Mouse (Mus musculus) G1E (cell line): ENCODE measurements around the gene Gm4724.
"Not testable (repeated sequence)": the region's sequence is repeated elsewhere in the genome, so short reads cannot be mapped to it uniquely, and the experiment has no call there.

Source experiments
- CTCF ChIP-seq: IDR thresholded peaks from 2 replicates; pipeline ENCODE4 v1.5.1; 2012; ENCODE audit warnings: low read depth, low read length, inconsistent platforms, mixed read lengths
- GATA2 ChIP-seq: IDR thresholded peaks from 2 replicates; pipeline ENCODE4 v1.6.1; 2012; ENCODE audit warnings: low read depth, low read length, inconsistent platforms, borderline replicate concordance

DNA sequence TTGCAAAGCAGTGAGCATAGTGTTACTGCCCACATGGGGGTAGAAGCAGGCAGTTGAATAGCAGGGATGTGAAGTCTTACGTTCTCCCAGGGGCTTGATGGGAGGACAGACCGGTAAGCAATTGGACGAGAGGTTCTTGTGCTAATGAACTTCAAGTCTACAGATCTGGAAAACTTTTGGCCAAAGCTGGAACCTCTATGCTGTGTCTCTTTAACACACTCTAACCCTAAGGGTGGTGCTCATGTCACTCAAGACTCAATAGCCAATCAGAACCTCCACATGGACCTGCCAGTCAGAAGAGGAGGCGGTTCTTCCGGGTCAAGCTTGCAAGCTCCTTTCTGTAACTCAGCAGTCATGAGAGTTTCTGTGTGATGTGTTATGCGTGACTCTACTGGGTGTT is 34.1 kb upstream of the Gm4724 start, which contains the start of gene Zfp965:
- not testable (repeated sequence) for TF ChIP-seq CTCF, GATA2
